Mouse (Mus musculus): Measurements from ENCODE around the gene Borcs5. TPM values are rescaled to one million over a fixed set of nuclear protein-coding genes. Genes with fewer than 3 reads are reported as not detected.
A peak's percentile ranks its signal among the peaks of the same experiment; 100 is the strongest.
"Not testable (repeated sequence)": the region's sequence is repeated elsewhere in the genome, so short reads cannot be mapped to it uniquely, and the experiment has no call there.

Gene Borcs5
- polyA plus RNA-seq, 1 experiment from 2014 or later: 17.2 TPM

DNA sequence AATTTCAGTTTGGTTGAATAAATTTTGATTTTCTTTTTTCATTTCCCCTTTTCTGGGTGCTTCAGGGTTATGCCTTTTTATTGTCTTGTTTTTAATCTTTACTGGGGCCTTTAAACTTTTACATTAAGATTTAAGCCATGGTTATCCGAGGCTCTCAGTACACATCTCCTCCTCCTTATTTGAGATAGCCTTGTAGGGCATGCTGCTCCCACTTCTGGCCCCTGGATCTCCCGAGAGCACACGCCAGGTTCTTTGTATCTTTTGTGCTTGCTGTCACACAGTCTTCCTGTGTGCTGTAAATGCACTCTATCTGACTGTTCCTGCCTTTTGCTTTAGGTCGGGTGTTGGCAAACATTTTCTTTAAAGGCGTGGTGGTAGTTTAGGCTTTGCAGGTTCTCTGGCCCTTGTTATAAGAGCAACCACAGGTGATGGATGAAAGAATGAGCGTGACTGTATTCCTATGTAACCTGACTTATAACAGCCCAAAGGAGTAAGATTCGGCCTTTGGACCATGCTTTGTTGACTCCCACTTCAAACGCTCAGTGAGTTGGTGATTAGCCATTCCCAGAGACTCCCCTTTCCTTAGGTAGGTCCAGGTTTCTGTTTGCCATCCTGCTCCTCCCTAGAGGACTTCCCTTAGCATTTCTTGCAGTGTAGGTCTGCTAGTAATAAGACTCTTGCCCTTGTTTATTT is 21.6 kb downstream of the Borcs5 start:
- no peaks in the 10 kb centered on the region for H3K9me3 ChIP-seq (ENCODE audit: control insufficient read depth, low read length)
- H3K27me3 ChIP-seq (ENCODE audit: control insufficient read depth, insufficient read depth, low read length): no peaks in the 10 kb centered on the region
- no peak for ATAC-seq (ENCODE audit: insufficient number of reproducible peaks, insufficient read depth, low FRiP score, low read depth)
- 38% methylated on average over 8 of the region's 8 CpGs for WGBS
- peak overlapping the region; percentile 16; the same call in 1 of the 2 replicates for H3K9ac ChIP-seq (ENCODE audit: low read length)
- H3K4me3 ChIP-seq (ENCODE audit: control insufficient read depth in 1 of 2, insufficient read depth in 1 of 2, low read depth in 1 of 2, low read length in 2 of 2): no peak overlapping the region
- no peak overlapping the region for H3K27ac ChIP-seq (replicated peaks in 1 of 2; ENCODE audit: control insufficient read depth in 1 of 2, insufficient read depth in 1 of 2, low read depth in 2 of 2, low read length in 2 of 2)
- H3K4me2 ChIP-seq (ENCODE audit: low read length): no peak overlapping the region
- peaks cover 0 to 11% of the 10 kb centered on the region in 2 experiments; a peak in 1 of 4 replicates for H3K4me1 ChIP-seq (ENCODE audit: control insufficient read depth in 2 of 2, insufficient read depth in 2 of 2, low read length in 2 of 2)
- H3K36me3 ChIP-seq (ENCODE audit: control insufficient read depth, insufficient read depth, low read length): no peaks in the 10 kb centered on the region

DNA sequence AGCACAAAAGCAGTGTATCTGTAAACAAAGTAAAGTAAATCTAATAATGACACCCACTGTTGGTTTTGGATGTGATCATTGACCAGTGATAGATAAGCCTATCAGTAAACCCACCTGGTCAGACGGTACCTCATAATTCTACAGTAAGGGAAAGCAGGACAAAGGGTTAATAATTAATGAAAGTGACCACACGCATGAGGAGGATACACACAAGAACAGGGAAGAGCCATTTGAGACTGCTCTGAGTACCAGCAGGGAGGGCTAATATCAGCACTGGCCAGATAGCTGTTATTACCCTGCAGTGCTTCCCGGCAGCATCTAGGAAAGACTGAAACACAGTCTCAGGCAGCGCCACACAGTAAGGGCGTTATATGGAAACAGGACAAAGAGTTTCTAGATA is 25.3 kb downstream of the Borcs5 start:
- no peak overlapping the region for H3K4me2 ChIP-seq (ENCODE audit: low read length)
- no peaks in the 10 kb centered on the region for H3K36me3 ChIP-seq (ENCODE audit: control insufficient read depth, insufficient read depth, low read length)
- 69% methylated on average over 5 of the region's 5 CpGs for WGBS
- H3K4me3 ChIP-seq (ENCODE audit: control insufficient read depth in 1 of 2, insufficient read depth in 1 of 2, low read depth in 1 of 2, low read length in 2 of 2): no peak overlapping the region
- no peak overlapping the region for H3K9ac ChIP-seq (ENCODE audit: low read length)
- H3K27ac ChIP-seq (replicated peaks in 1 of 2; ENCODE audit: control insufficient read depth in 1 of 2, insufficient read depth in 1 of 2, low read depth in 2 of 2, low read length in 2 of 2): no peak overlapping the region
- ATAC-seq (ENCODE audit: insufficient number of reproducible peaks, insufficient read depth, low FRiP score, low read depth): no peak
- H3K9me3 ChIP-seq (ENCODE audit: control insufficient read depth, low read length): no peaks in the 10 kb centered on the region
- H3K4me1 ChIP-seq (ENCODE audit: control insufficient read depth in 2 of 2, insufficient read depth in 2 of 2, low read length in 2 of 2): peaks cover 3 to 13% of the 10 kb centered on the region in 2 experiments; a peak in 2 of 4 replicates
- no peaks in the 10 kb centered on the region for H3K27me3 ChIP-seq (ENCODE audit: control insufficient read depth, insufficient read depth, low read length)

DNA sequence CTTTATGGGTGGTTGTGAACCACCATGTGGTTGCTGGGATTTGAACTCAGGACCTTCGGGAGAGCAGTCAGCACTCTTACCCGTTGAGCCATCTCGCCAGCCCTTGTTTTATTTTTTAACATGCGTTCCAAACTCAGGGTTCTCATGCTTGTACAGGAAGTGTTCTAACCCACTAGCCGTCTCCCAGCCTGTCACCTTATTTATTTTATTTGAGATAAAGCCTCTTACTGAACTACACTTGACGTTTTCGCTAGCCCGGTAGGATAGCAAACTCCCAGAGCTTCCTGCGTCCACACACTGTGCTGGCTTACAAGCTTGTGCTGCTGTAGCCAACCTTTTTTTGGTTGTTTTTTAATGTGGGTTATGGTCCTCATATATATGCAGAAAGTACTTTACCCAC is 26.5 kb downstream of the Borcs5 start:
- Histone ChIP-seq H3K36me3 (ENCODE audit: control insufficient read depth, insufficient read depth, low read length) (no peaks in the 10 kb centered on the region), H3K4me3 (ENCODE audit: control insufficient read depth in 1 of 2, insufficient read depth in 1 of 2, low read depth in 1 of 2, low read length in 2 of 2) (no peak overlapping the region), H3K27me3 (ENCODE audit: control insufficient read depth, insufficient read depth, low read length) (no peaks in the 10 kb centered on the region), H3K9me3 (ENCODE audit: control insufficient read depth, low read length) (no peaks in the 10 kb centered on the region), H3K9ac (ENCODE audit: low read length) (no peak overlapping the region), H3K27ac (replicated peaks in 1 of 2; ENCODE audit: control insufficient read depth in 1 of 2, insufficient read depth in 1 of 2, low read depth in 2 of 2, low read length in 2 of 2) (no peak overlapping the region), H3K4me2 (ENCODE audit: low read length) (no peak overlapping the region), H3K4me1 (ENCODE audit: control insufficient read depth in 2 of 2, insufficient read depth in 2 of 2, low read length in 2 of 2) (peaks cover 7 to 22% of the 10 kb centered on the region in 2 experiments)
- 68% methylated on average over 9 of the region's 9 CpGs for WGBS
- ATAC-seq (ENCODE audit: insufficient number of reproducible peaks, insufficient read depth, low FRiP score, low read depth): no peak

DNA sequence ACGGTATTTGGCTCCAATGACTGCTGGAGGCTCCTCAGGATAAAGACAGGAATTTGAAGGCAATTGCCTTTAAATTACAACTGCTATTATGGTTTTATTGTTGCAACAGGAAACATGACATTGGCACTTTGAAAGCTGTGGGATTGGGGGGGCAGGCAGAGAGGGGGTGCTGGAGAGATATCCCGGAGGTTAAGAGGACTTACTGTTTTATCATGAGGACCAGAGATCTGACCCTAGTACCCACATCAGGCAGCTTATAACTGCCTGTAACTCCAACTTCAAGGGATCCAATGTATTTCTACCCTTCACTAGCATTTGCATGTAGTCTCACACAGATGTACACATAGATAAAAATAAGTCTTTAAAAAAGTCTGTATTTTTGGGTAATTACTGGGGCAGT is 29.2 kb downstream of the Borcs5 start:
- 77% methylated on average over 2 of the region's 2 CpGs for WGBS
- Histone ChIP-seq H3K9me3 (ENCODE audit: control insufficient read depth, low read length) (no peaks in the 10 kb centered on the region), H3K4me2 (ENCODE audit: low read length) (no peak overlapping the region), H3K27me3 (ENCODE audit: control insufficient read depth, insufficient read depth, low read length) (no peaks in the 10 kb centered on the region), H3K9ac (ENCODE audit: low read length) (no peak overlapping the region), H3K27ac (replicated peaks in 1 of 2; ENCODE audit: control insufficient read depth in 1 of 2, insufficient read depth in 1 of 2, low read depth in 2 of 2, low read length in 2 of 2) (no peak overlapping the region), H3K4me3 (ENCODE audit: control insufficient read depth in 1 of 2, insufficient read depth in 1 of 2, low read depth in 1 of 2, low read length in 2 of 2) (no peak overlapping the region), H3K4me1 (ENCODE audit: control insufficient read depth in 2 of 2, insufficient read depth in 2 of 2, low read length in 2 of 2) (peaks cover 15 to 38% of the 10 kb centered on the region in 2 experiments), H3K36me3 (ENCODE audit: control insufficient read depth, insufficient read depth, low read length) (no peaks in the 10 kb centered on the region)
- no peak for ATAC-seq (ENCODE audit: insufficient number of reproducible peaks, insufficient read depth, low FRiP score, low read depth)

DNA sequence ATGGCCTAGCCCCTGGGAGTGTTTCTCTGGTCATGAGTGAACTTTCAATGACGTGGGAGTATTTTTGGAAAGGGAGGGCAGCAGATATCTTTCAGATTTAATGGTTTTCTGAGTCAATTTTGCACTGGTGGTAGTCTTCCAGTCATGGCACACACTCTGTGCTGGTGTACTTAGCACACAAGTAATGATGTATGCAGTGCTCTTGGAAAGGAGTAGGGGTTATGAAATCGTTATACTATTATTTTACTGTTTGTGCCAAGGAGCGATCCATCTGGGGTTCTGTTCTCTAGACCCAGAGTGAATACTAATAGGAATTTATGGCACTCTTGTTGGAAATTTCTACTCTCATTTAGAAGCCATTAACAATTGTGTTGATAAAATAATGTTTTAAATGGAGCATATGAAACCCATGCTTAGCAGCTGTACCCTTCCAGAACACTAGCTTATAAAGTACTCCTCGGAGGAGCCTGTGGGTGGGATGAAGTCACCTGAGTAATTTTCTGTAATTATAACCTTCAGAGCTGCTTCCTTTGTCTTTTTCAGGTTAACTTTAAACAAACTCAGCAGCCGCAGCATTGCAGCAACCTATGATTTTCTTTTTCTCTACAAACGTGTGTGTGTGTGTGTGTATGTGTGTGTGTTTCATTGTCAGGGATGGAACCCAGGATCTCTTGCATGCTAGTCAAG is 30.0 kb downstream of the Borcs5 start:
- H3K36me3 ChIP-seq (ENCODE audit: control insufficient read depth, insufficient read depth, low read length): no peaks in the 10 kb centered on the region
- peaks cover 15 to 38% of the 10 kb centered on the region in 2 experiments for H3K4me1 ChIP-seq (ENCODE audit: control insufficient read depth in 2 of 2, insufficient read depth in 2 of 2, low read length in 2 of 2)
- H3K9ac ChIP-seq (ENCODE audit: low read length): no peak overlapping the region
- H3K4me3 ChIP-seq (ENCODE audit: control insufficient read depth in 1 of 2, insufficient read depth in 1 of 2, low read depth in 1 of 2, low read length in 2 of 2): no peak overlapping the region
- no peak for ATAC-seq (ENCODE audit: insufficient number of reproducible peaks, insufficient read depth, low FRiP score, low read depth)
- no peak overlapping the region; a peak in 1 of 4 replicates for H3K27ac ChIP-seq (replicated peaks in 1 of 2; ENCODE audit: control insufficient read depth in 1 of 2, insufficient read depth in 1 of 2, low read depth in 2 of 2, low read length in 2 of 2)
- 74% methylated on average over 6 of the region's 6 CpGs for WGBS
- H3K4me2 ChIP-seq (ENCODE audit: low read length): no peak overlapping the region
- H3K9me3 ChIP-seq (ENCODE audit: control insufficient read depth, low read length): no peaks in the 10 kb centered on the region
- no peaks in the 10 kb centered on the region for H3K27me3 ChIP-seq (ENCODE audit: control insufficient read depth, insufficient read depth, low read length)

DNA sequence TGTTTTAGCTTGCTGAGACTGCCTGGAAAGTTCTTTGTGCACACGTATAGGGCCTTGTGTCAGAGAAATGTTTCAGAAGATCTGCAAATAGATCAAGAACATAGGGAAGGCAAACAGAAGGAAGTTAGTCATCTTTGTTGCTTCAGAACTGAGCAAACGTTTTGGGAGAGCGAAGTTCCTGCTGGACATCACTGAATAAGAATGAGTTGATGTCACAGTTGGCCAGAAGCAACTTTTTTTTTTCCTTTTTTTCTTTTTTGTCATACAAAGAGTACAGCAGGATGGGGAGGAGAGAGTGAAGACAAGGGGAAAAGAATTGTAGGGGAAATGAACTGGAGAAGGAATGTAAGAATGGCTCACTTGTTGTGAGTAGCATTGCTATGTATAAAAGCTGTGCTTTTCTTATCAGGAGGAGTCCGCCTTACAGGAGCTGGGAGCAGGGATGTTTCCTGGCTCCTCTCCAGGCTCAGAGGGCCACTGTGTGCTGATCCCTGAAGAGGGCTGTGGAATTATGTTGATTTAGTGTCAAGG is 31.6 kb downstream of the Borcs5 start:
- peak overlapping the region; percentile 81 to 82 for H3K27ac ChIP-seq (replicated peaks in 1 of 2; ENCODE audit: control insufficient read depth in 1 of 2, insufficient read depth in 1 of 2, low read depth in 2 of 2, low read length in 2 of 2)
- H3K4me3 ChIP-seq (ENCODE audit: control insufficient read depth in 1 of 2, insufficient read depth in 1 of 2, low read depth in 1 of 2, low read length in 2 of 2): no peak overlapping the region
- peak; percentile 72 for ATAC-seq (ENCODE audit: insufficient number of reproducible peaks, insufficient read depth, low FRiP score, low read depth)
- WGBS: 17% methylated on average over 4 of the region's 4 CpGs
- peak overlapping the region; percentile 40 for H3K4me2 ChIP-seq (ENCODE audit: low read length)
- peaks cover 15 to 38% of the 10 kb centered on the region in 2 experiments for H3K4me1 ChIP-seq (ENCODE audit: control insufficient read depth in 2 of 2, insufficient read depth in 2 of 2, low read length in 2 of 2)
- no peaks in the 10 kb centered on the region for H3K27me3 ChIP-seq (ENCODE audit: control insufficient read depth, insufficient read depth, low read length)
- no peaks in the 10 kb centered on the region for H3K9me3 ChIP-seq (ENCODE audit: control insufficient read depth, low read length)
- H3K36me3 ChIP-seq (ENCODE audit: control insufficient read depth, insufficient read depth, low read length): no peaks in the 10 kb centered on the region
- H3K9ac ChIP-seq (ENCODE audit: low read length): no peak overlapping the region

DNA sequence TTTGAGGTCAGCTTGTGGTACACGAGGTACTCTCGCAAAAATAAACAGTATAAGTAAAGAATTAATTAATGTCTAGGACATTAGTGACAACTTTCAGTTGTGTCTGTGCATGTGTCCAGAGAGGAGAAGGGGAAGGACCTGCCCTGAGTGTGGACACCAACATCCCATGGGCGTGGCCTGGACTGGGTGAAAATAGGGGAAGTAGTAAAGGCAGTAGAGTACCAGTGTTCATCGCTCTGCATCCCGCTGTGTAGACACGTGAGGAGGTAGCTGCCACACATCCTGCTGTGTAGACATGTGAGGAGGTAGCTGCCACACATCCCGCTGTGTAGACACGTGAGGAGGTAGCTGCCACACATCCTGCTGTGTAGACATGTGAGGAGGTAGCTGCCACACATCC is 34.4 kb downstream of the Borcs5 start:
- not testable (repeated sequence) for H3K27ac ChIP-seq (replicated peaks in 1 of 2; ENCODE audit: control insufficient read depth in 1 of 2, insufficient read depth in 1 of 2, low read depth in 2 of 2, low read length in 2 of 2); H3K9me3 ChIP-seq (ENCODE audit: control insufficient read depth, low read length); H3K36me3 ChIP-seq (ENCODE audit: control insufficient read depth, insufficient read depth, low read length); H3K27me3 ChIP-seq (ENCODE audit: control insufficient read depth, insufficient read depth, low read length); ATAC-seq (ENCODE audit: insufficient number of reproducible peaks, insufficient read depth, low FRiP score, low read depth); H3K4me2 ChIP-seq (ENCODE audit: low read length); H3K4me3 ChIP-seq (ENCODE audit: control insufficient read depth in 1 of 2, insufficient read depth in 1 of 2, low read depth in 1 of 2, low read length in 2 of 2); H3K9ac ChIP-seq (ENCODE audit: low read length)
- peaks cover 15 to 38% of the 10 kb centered on the region in 2 experiments for H3K4me1 ChIP-seq (ENCODE audit: control insufficient read depth in 2 of 2, insufficient read depth in 2 of 2, low read length in 2 of 2)
- 84% methylated on average over 8 of the region's 8 CpGs for whole genome bisulfite sequencing

Measured in heart, embryonic 14.5 days (tissue).